Mouse (Mus musculus) bone marrow macrophage, adult 2 months (primary cell): ENCODE data around the gene Bcat1. TPM values are rescaled to one million over a fixed set of nuclear protein-coding genes. Genes with fewer than 3 reads are reported as not detected.

Experiments used
- H3K27ac ChIP-seq: 2 replicates; pipeline ENCODE4 v1.5.1; 2012; ENCODE audit warnings: low read depth, low read length; ENCODE audit not compliant: insufficient read depth
- H3K4me1 ChIP-seq: 2 replicates; pipeline ENCODE4 v1.6.1; 2012; ENCODE audit warnings: low read length; ENCODE audit not compliant: control insufficient read depth, insufficient read depth
- H3K4me3 ChIP-seq: 2 replicates; pipeline ENCODE4 v1.5.1; 2012; ENCODE audit warnings: mild to moderate bottlenecking, low read length, moderate library complexity; ENCODE audit not compliant: insufficient read depth
- CTCF ChIP-seq: IDR thresholded peaks from 2 replicates; pipeline ENCODE4 v1.5.1; 2012; ENCODE audit warnings: low read depth, mild to moderate bottlenecking, low read length, moderate library complexity
- POLR2A ChIP-seq: IDR thresholded peaks from 2 replicates; pipeline ENCODE4 v1.6.1; 2012; ENCODE audit warnings: mild to moderate bottlenecking, low read depth, low read length, borderline replicate concordance
- polyA plus RNA-seq: library from polyadenylated mRNA; stranded (reverse); fragments of >200 nt; gene quantifications from 2 replicates; pipeline ENCODE4 v1.2.4, GENCODE M21; 2012; ENCODE audit not compliant: missing spikeins, insufficient read depth, insufficient read length

The Bcat1 gene
- polyA plus RNA-seq, 1 experiment, result 1.7 TPM

DNA sequence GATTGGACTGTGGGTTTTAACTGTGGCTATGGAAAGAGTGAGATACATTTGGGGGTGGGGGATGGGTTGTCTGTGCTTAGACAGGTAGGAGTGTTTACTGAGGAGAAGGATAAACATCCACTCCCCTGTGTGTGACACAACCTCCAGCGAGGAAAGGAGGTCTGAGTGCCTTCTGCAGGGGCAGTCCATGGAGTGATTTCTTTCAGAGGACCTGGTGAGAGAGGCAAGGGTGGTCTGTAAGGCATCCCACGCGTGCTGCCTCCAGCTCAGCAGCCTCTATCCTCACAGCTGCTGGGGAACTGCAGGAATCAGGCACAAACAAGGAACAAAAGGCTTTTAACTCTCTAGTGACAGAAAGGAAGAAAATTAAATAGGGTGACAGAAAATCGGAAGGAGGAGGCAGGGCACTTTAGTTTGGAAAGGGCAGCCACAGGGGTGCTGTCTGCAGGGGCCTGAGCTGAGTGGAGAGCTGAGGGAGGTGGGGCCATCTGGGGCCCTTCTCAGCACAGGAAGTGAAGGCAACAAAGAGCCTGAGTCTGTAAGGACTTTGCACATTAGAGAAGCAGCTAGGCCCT lies 40.2 kb upstream of the Bcat1 start:
- H3K4me3 ChIP-seq, result peak overlapping the region; percentile 22
- TF ChIP-seq POLR2A (no peak), CTCF (no peak)
- peaks cover 29% of the 10 kb centered on the region for H3K4me1 ChIP-seq
- peak overlapping the region; percentile 66 for H3K27ac ChIP-seq

GRCm38 (mm10) chr6:145115476-145116097 lies 39.6 kb upstream of the Bcat1 start, which contains the start of gene Lrmp:
Lrmp (plus strand) TSS chr6:145115653.
- H3K4me3 ChIP-seq, result peak within 1 kb of the TSS; percentile 23
- peak within 1 kb of the TSS; percentile 66 for H3K27ac ChIP-seq
- peaks cover 27% of the 10 kb centered on the region for H3K4me1 ChIP-seq
- TF ChIP-seq POLR2A (no peak), CTCF (no peak)

DNA sequence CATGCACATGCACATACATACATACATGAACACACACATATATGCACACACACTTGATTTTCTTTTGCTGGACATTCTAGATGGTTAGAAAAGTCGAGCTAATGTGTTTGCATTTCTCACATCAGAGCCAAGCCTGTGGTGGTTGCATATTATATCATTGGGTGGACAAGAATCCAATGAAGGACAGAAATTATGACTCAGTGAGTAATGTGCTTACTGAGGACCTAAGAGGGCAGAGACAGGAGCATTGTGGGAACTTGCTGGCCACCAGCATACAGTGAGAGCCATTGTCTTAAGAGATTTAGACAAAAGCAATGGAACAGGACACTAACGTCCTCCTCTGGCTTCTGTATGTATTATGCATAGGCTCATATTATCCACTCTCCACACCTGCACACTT lies 38.6 kb upstream of the Bcat1 start:
- Histone ChIP-seq H3K4me1 (peaks cover 20% of the 10 kb centered on the region), H3K27ac (no peak overlapping the region), H3K4me3 (no peak overlapping the region)
- TF ChIP-seq CTCF, result no peak
- TF ChIP-seq POLR2A, result no peak

GRCm38 (mm10) chr6:145112865-145113264 lies 36.9 kb upstream of the Bcat1 start:
- Histone ChIP-seq H3K27ac (no peak overlapping the region), H3K4me1 (peaks cover 20% of the 10 kb centered on the region), H3K4me3 (no peak overlapping the region)
- TF ChIP-seq POLR2A (no peak), CTCF (no peak)

- H3K27ac ChIP-seq, result no peak overlapping the region
- TF ChIP-seq CTCF (no peak), POLR2A (no peak)
- peaks cover 10% of the 10 kb centered on the region for H3K4me1 ChIP-seq
- H3K4me3 ChIP-seq, result no peak overlapping the region
Observed at GRCm38 (mm10) chr6:145110786-145111185, 34.8 kb upstream of the Bcat1 start.

DNA sequence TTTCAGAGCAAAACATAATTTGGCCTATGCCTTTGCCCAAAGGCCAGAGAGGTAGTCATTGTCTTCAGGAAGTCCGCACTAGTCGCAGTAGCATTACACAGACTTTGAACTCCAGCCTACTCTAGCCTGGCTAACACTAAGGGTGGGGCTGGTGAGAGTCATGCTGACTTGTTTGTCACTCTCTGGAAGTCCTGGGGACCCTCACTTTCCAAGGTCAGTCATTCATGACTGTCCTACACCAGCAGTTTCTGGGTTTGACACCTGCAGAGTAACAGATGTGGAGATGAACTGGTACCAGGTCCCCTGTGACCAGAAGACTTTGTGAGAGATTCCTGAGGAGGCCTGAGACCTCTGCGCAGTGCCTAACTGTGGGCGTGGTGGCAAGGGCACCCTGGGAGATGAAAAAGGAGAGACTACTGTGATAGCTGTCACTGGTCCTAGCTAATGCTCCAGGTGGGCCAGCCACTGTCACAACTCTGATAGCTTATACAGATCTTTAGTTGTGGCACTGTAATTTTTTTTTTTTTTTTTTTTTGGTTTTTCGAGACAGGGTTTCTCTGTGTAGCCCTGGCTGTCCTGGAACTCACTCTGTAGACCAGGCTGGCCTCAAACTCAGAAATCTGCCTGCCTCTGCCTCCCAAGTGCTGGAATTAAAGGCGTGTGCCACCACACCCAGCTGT lies 30.3 kb upstream of the Bcat1 start:
- Histone ChIP-seq H3K4me3 (no peak overlapping the region), H3K4me1 (peaks cover 3% of the 10 kb centered on the region), H3K27ac (no peak overlapping the region)
- TF ChIP-seq CTCF (no peak), POLR2A (no peak)

GRCm38 (mm10) chr6:145105439-145105838 lies 29.5 kb upstream of the Bcat1 start:
- TF ChIP-seq POLR2A, result no peak
- TF ChIP-seq CTCF, result no peak
- H3K4me1 ChIP-seq, result peaks cover 11% of the 10 kb centered on the region
- H3K27ac ChIP-seq, result no peak overlapping the region
- no peak overlapping the region for H3K4me3 ChIP-seq

- H3K27ac ChIP-seq, result no peak overlapping the region
- no peak overlapping the region for H3K4me3 ChIP-seq
Observed at GRCm38 (mm10) chr6:145104241-145104939, 28.4 kb upstream of the Bcat1 start.

DNA sequence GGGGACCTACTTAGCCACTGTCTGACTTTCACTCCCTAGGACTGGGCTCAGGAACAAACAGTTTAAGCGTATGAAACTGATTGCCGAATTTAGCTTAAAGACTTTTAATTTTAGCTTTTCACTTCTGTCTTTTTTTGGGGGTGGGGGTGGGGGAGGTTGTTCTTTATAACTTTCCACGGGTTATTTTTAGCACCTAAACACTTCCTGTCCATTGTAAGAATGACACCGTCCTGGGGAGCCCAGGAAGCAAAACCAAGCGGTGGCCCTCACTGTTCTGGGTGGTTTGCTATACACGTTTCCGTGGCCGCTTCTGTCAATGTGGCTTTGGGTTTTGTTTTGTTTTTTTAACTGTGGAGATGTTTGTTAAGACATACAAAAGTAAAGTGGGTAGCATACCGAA lies 24.9 kb upstream of the Bcat1 start:
- Histone ChIP-seq H3K27ac (peak overlapping the region; percentile 45), H3K4me3 (no peak overlapping the region; the same call in 1 of the 2 replicates), H3K4me1 (peaks cover 15% of the 10 kb centered on the region)
- TF ChIP-seq CTCF, result no peak
- no peak for TF ChIP-seq POLR2A

More at GRCm38 (mm10) chr6:145104241-145104939, 28.4 kb upstream of the Bcat1 start:
- TF ChIP-seq CTCF (no peak), POLR2A (no peak)
- H3K4me1 ChIP-seq, result peaks cover 15% of the 10 kb centered on the region
